Mouse (Mus musculus) testis, postnatal 10 days (tissue): ENCODE measurements around the gene Gm1527.
"Not testable (repeated sequence)": the region's sequence is repeated elsewhere in the genome, so short reads cannot be mapped to it uniquely, and the experiment has no call there.

ENCODE experiments used
- DNase-seq: peaks from one replicate; pipeline ENCODE4 v3.0.0; 2021; ENCODE audit warnings: low spot score

The Gm1527 gene

GRCm38 (mm10) chr3:28892317-28892716 lies at the start of gene Gm1527:
Gene Gm1527 (plus strand): TSS chr3:28892617.
- no peak for DNase-seq

GRCm38 (mm10) chr3:28843231-28843630 lies 49.2 kb upstream of the Gm1527 start:
- no peak for DNase-seq

GRCm38 (mm10) chr3:28847115-28847514 lies 45.3 kb upstream of the Gm1527 start:
- DNase-seq, result no peak

GRCm38 (mm10) chr3:28852174-28852573 lies 40.2 kb upstream of the Gm1527 start:
- DNase-seq, result not testable (repeated sequence)

- DNase-seq, result not testable (repeated sequence)
These were observed 32.6 kb upstream of the Gm1527 start for GRCm38 (mm10) chr3:28859630-28860392.

- DNase-seq, result not testable (repeated sequence)
These were observed 4.5 kb downstream of the Gm1527 start for GRCm38 (mm10) chr3:28896966-28897365.

- DNase-seq, result no peak
These were observed 73.5 kb downstream of the Gm1527 start for GRCm38 (mm10) chr3:28965931-28966330.

GRCm38 (mm10) chr3:28968851-28969250 lies 76.4 kb downstream of the Gm1527 start:
- peak; percentile 57 for DNase-seq
